In the genomic region with DNA sequence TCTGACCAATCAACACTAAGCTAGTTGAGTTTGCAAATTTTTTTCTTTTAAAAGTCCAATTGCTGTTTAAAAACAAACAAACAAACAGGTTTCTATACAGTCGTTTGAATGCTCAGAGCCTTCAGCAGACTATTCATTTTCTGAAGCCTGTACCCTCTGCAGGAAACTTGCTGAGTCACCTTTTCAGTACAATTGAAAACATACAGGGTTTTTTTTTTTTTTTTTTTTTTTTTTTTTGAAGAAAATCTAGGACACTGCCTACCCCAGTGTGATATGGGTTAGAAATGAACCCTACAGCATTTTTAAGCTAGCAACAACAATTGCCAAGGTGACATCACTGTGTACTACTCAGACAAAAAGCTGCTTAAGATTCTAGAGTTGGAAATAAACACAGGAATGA, we compare ENCODE assay signal across 1 mouse cellular context.
TF ChIP-seq lines count a peak whose summit lies in the region.

No protein-coding gene starts in this region.

TF ChIP-seq in MEL, 35 proteins besides CTCF, POLR2A, EP300 and RAD21 (continued from another document):
- TF ChIP-seq JUND (IDR thresholded peaks at IDR 0.05; ENCODE audit: low read depth, low read length) (no peak), MEF2A (IDR thresholded peaks at IDR 0.05; ENCODE audit: extremely low read depth, insufficient replicate concordance, low read depth, low read length, poor library complexity, severe bottlenecking) (no peak), TCF12 (IDR thresholded peaks at IDR 0.05; ENCODE audit: low read depth, low read length) (no peak), UBTF (IDR thresholded peaks at IDR 0.05; ENCODE audit: borderline replicate concordance, insufficient read depth, low read depth, low read length) (no peak), NELFE (IDR thresholded peaks at IDR 0.05; ENCODE audit: low read depth, low read length) (no peak), ZC3H11A (IDR thresholded peaks at IDR 0.05; ENCODE audit: low read depth, low read length) (no peak)
